Mouse (Mus musculus): ENCODE measurements around the gene Lce6a.

GRCm38 (mm10) chr3:92637745-92638652, 16.5 kb upstream of the Lce6a start:
- no peak for TF ChIP-seq CTCF (IDR thresholded peaks at IDR 0.05; ENCODE audit: low read depth, low read length)
- no peak for TF ChIP-seq POLR2A (IDR thresholded peaks at IDR 0.05; ENCODE audit: borderline replicate concordance, low read depth, low read length)
